Mouse (Mus musculus) left cerebral cortex, postnatal 14 days (tissue): ENCODE data around the gene Pes1. TPM values are rescaled to one million over a fixed set of nuclear protein-coding genes. Genes with fewer than 3 reads are reported as not detected.
"Not testable (repeated sequence)": the region's sequence is repeated elsewhere in the genome, so short reads cannot be mapped to it uniquely, and the experiment has no call there.

Experiments used
- DNase-seq, 2 experiments: peaks; one replicate each; pipeline ENCODE4 v3.0.0; 2021 to 2022; ENCODE audit warnings: low spot score in 2 of 2, mixed read lengths in 1 of 2
- intact Hi-C: fragments of 180-260 bp; cut with DNase I; formaldehyde crosslinking; loops from one replicate; pipeline ENCODE4 v1.15.1; 2025
- total RNA-seq, 2 experiments: library from RNA; stranded (reverse); gene quantifications; 2 replicates each; pipeline ENCODE4 v1.2.3; 2021

Gene Pes1
- total RNA-seq, 2 experiments from 2014 or later, result 35.5 to 40.4 TPM

DNA sequence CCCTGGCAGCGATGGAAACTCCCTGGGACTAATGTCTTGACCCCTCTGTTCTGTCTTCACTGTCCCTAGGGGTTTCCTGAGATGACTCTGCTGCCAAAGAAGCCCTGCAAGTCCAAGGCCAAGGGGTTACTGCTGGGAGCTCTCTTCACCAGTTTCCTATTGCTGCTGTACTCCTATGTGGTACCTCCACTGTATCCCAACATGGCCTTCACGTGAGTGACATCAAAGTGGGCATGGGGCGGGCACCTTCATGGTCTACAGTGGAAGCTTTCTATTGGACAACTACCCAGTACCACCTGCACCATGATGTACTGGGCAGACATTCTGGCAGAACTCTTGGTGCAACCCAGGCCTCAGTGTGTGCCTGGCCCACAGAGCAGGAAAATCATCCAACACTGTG is 33.1 kb downstream of the Pes1 start:
- no peak for DNase-seq
- intact Hi-C loops, result no loop called here

GRCm38 (mm10) chr11:3997978-3998720 is 34.4 kb downstream of the Pes1 start:
- intact Hi-C loops, result no loop called here

GRCm38 (mm10) chr11:3999547-3999946 is 35.8 kb downstream of the Pes1 start:
- intact Hi-C loops, result no loop called here
- DNase-seq, result no peak

More at GRCm38 (mm10) chr11:3997978-3998720, 34.4 kb downstream of the Pes1 start:
- no peak for DNase-seq

DNA sequence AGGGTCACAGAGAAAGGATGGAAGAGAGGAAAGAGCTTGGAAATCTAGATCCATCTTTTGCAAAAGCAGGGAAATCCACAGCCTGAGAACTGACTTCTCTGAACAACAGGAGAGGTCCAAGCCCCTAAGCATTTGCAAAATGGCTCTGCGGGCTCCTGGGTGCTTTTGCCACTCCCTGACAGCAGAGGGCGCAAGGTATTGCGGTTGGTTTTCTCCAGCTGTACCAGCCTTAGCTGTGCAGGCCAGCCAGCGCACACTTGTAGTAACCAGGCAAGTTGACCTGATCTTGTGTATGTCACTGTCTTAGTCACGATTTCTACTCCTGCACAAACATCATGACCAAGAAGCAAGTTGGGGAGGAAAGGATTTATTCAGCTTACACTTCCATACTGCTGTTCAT is 37.8 kb downstream of the Pes1 start:
- peak; percentile 73 to 83 for DNase-seq
- intact Hi-C loops, result loop anchor here (2.0 kb wide), 1 partner anchor 79 kb away; no protein-coding TSS in a partner anchor

- intact Hi-C loops, result no loop called here
- DNase-seq, result peak in 1 of 2 experiments; percentile 25
Observed at GRCm38 (mm10) chr11:4005220-4005805, 41.5 kb downstream of the Pes1 start.

DNA sequence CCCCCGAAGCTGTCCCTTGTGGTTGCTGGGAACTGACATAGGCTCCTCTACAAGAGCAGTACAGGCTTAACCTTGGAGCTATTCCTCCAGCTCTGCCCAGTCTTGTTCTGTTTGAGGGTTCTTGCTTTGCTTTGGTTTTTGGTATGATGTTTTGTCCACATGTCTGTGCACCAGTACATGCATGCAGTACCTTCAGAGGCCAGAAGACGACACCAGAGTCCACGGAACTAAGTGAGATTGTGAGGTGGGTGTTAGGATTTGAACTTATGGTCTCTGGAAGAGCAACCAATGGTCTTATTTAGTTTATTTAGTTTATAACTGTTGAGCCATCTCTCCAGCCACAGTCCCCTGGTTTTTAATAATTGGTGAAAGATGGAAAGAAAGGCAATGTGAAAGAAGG is 42.7 kb downstream of the Pes1 start:
- intact Hi-C loops, result no loop called here
- DNase-seq, result no peak

GRCm38 (mm10) chr11:4012616-4013015 is 48.8 kb downstream of the Pes1 start:
- DNase-seq, result no peak
- intact Hi-C loops, result no loop called here

- intact Hi-C loops, DNase-seq: not testable (repeated sequence)
Observed at GRCm38 (mm10) chr11:4015796-4016195, 52.0 kb downstream of the Pes1 start.

GRCm38 (mm10) chr11:4022111-4022510 is 58.3 kb downstream of the Pes1 start:
- intact Hi-C loops, DNase-seq: not testable (repeated sequence)

DNA sequence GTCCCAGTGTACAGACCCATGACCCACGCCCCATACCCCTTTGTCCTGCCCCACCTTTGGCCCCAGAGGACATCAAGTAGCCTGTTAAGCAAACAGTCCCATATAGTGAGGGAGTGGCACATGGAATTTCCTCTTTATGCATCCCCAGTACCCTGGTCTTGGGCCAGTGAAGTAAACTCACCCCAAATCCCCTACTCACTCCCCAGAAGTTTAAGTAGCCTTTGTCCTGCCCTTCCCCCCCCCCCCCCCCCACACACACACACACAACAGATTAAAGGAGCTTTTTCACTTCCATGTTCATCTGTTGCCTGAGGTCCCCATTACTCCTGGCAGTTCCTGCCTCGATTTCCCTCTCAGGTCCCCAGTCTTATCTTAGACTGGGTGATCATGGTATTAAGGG is 59.5 kb downstream of the Pes1 start:
- intact Hi-C loops, result no loop called here
- no peak for DNase-seq

DNA sequence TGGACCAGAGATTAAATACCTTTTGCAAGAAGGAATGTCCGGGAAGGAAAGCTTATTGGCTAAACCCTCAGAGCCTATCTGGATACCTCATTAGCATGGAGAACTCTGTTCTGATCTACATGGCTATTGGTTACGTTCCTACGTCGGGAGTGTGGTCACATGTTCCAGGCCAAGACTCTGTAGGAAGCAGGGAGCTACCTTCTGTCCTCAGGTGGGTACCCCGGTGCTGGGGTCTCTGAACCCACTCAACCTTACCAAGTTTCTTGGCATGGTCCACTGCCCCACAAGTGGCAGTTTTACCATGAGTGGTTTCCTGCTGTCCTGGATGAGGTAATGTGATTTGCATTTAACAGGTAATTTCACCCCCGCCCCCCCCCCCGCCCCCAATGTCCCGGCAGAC is 63.3 kb downstream of the Pes1 start:
- no peak for DNase-seq

GRCm38 (mm10) chr11:4027561-4028334 is 64.0 kb downstream of the Pes1 start:
- intact Hi-C loops, result no loop called here
- peak; percentile 35 to 44 for DNase-seq

More for the DNA sequence above, 63.3 kb downstream of the Pes1 start:
- intact Hi-C loops, result no loop called here

DNA sequence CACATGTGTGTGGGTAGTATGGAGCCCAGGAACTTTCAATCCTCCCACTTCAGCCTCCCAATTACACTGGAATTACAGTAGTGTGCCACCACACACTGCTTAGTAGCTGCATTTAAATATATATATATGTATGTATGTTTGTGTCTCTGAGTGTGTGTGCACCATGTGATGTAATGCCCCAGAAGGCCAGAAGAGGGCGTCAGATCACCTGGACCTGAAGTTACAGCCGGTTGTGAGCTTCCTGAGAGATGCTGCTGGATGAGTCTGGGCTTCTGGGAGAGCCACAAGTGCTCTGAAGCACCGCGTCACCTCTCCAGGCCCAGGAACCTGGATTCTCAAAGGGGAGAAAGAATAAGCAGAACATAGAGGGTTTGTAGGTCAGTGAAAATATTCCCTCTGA is 65.6 kb downstream of the Pes1 start:
- intact Hi-C loops, result no loop called here
- DNase-seq, result no peak

Other genes with a start within 250 kb of the Pes1 start
- 100 to 1,000 TPM; 153 to 161 TPM for gene Osbp2, start 100.1 kb upstream of the Pes1 start, total RNA-seq
- gene 4921536K21Rik, start 68.9 kb upstream of the Pes1 start, total RNA-seq, result under 1 TPM; 0.40 to 0.49 TPM
- gene Dusp18, start 68.7 kb upstream of the Pes1 start, total RNA-seq, result 10 to 100 TPM; 24.0 to 29.6 TPM
- gene Slc35e4, start 49.3 kb upstream of the Pes1 start, total RNA-seq, result 10 to 100 TPM; 24.1 to 26.1 TPM
- 10 to 100 TPM; 15.9 to 18.4 TPM for gene Tcn2, start 31.8 kb upstream of the Pes1 start, total RNA-seq
- not detected for gene 4930556J24Rik, start 12.8 kb downstream of the Pes1 start, total RNA-seq
- 10 to 100 TPM; 10.8 to 18.5 TPM for gene Gal3st1, start 19.7 kb downstream of the Pes1 start, total RNA-seq
- under 1 TPM; 0.22 to 0.40 TPM for gene Sec14l4, start 67.5 kb downstream of the Pes1 start, total RNA-seq
- gene Sec14l3, start 100.9 kb downstream of the Pes1 start, total RNA-seq, result 1 to 10 TPM; 2.0 to 2.1 TPM
- gene Mtfp1, start 131.5 kb downstream of the Pes1 start, total RNA-seq, result 100 to 1,000 TPM; 103 to 106 TPM
- gene Sec14l2, start 159.4 kb downstream of the Pes1 start, total RNA-seq, result 10 to 100 TPM; 24.5 to 25.9 TPM
- gene Rnf215, start 171.2 kb downstream of the Pes1 start, total RNA-seq, result 10 to 100 TPM; 35.2 to 38.0 TPM
- gene Ccdc157, start 196.3 kb downstream of the Pes1 start, total RNA-seq, result 10 to 100 TPM; 14.0 to 16.5 TPM
- gene Sf3a1, start 196.4 kb downstream of the Pes1 start, total RNA-seq, result 10 to 100 TPM; 68.8 to 78.6 TPM
- gene Tbc1d10a, start 222.8 kb downstream of the Pes1 start, total RNA-seq, result 10 to 100 TPM; 32.9 to 33.2 TPM